Mouse (Mus musculus) stomach, postnatal 0 days (tissue): Measurements from ENCODE around the gene Gadd45gip1. TPM values are rescaled to one million over a fixed set of nuclear protein-coding genes. Genes with fewer than 3 reads are reported as not detected.

Experiments
- ATAC-seq: fragments of 200-750 bp; cut with Nextera tagmentation; 2 replicates; pipeline ENCODE4 v1.8.0; 2017; ENCODE audit not compliant: low FRiP score, low TSS enrichment
- DNase-seq: peaks from one replicate; pipeline ENCODE4 v3.0.0-alpha.2; 2016; ENCODE audit warnings: low spot score
- H3K27ac ChIP-seq: fragments of 300-500 bp; sonication (generic); replicated peaks from 2 replicates; pipeline ENCODE4 v1.5.1; 2014; ENCODE audit warnings: mild to moderate bottlenecking, control low read depth
- H3K27me3 ChIP-seq: fragments of 300-500 bp; sonication (generic); 2 replicates; pipeline ENCODE4 v1.6.1; 2014; ENCODE audit warnings: low read length; ENCODE audit not compliant: control insufficient read depth, insufficient read depth
- H3K36me3 ChIP-seq: fragments of 300-500 bp; sonication (generic); 2 replicates; pipeline ENCODE4 v1.6.1; 2014; ENCODE audit warnings: low read length, mixed read lengths; ENCODE audit not compliant: control insufficient read depth, insufficient read depth
- H3K4me1 ChIP-seq: fragments of 300-500 bp; sonication (generic); replicated peaks from 2 replicates; pipeline ENCODE4 v1.6.1; 2014; ENCODE audit warnings: antibody characterized with exemption; ENCODE audit not compliant: control insufficient read depth, insufficient read depth
- H3K4me2 ChIP-seq: fragments of 300-500 bp; sonication (generic); replicated peaks from 2 replicates; pipeline ENCODE4 v1.6.1; 2014; ENCODE audit warnings: low read depth, mild to moderate bottlenecking, control low read depth, moderate library complexity
- H3K4me3 ChIP-seq: fragments of 300-500 bp; sonication (generic); 2 replicates; pipeline ENCODE4 v1.5.1; 2014; ENCODE audit warnings: low read depth, low read length, control low read depth
- H3K9ac ChIP-seq: fragments of 300-500 bp; sonication (generic); 2 replicates; pipeline ENCODE4 v1.6.1; 2014; ENCODE audit warnings: mild to moderate bottlenecking, low read length, control low read depth, mixed read lengths
- H3K9me3 ChIP-seq: fragments of 300-500 bp; sonication (generic); 2 replicates; pipeline ENCODE4 v1.6.1; 2016; ENCODE audit warnings: low read length; ENCODE audit not compliant: control insufficient read depth
- CTCF ChIP-seq: IDR thresholded peaks from 2 replicates; pipeline ENCODE4 v1.5.1; 2016; ENCODE audit warnings: antibody characterized with exemption, low read depth, mild to moderate bottlenecking, moderate library complexity
- EP300 ChIP-seq: optimal IDR thresholded peaks from 2 replicates; pipeline ENCODE3; 2016; ENCODE audit warnings: antibody characterized with exemption
- WGBS: fragments of 180-500 bp; shearing (Covaris S2); extraction: QIAGEN DNeasy Blood & Tissue Kit; methylation state at CpG from one replicate; pipeline ENCODE4 v1.1.7; 2014; 5-methylcytosine and 5-hydroxymethylcytosine counted together
- polyA plus RNA-seq: library from polyadenylated mRNA; unstranded; fragments of >200 nt; fragmentation: Nextera tagmentation; extraction: Ambion mirVana; gene quantifications from 2 replicates; pipeline ENCODE4 v1.2.1, GENCODE M21; 2015

Gene Gadd45gip1
- polyA plus RNA-seq, 1 experiment from 2014 or later, result 38.5 TPM

GRCm38 (mm10) chr8:84810896-84811295 is 20.4 kb upstream of the Gadd45gip1 start:
- DNase-seq (peak; percentile 95), ATAC-seq (peak; percentile 84)
- H3K9me3 ChIP-seq, result no peaks in the 10 kb centered on the region
- H3K9ac ChIP-seq, result peak overlapping the region; percentile 23; the same call in 1 of the 2 replicates
- H3K4me3 ChIP-seq, result peak overlapping the region; percentile 37
- peaks cover 2% of the 10 kb centered on the region; the same call in 1 of the 2 replicates for H3K4me1 ChIP-seq
- peak; percentile 85 for TF ChIP-seq CTCF
- no peak for TF ChIP-seq EP300
- H3K27ac ChIP-seq, result no peak overlapping the region
- WGBS, result under 1% methylated on average over 31 of the region's 32 CpGs
- H3K4me2 ChIP-seq, result peak overlapping the region; percentile 62
- no peaks in the 10 kb centered on the region for H3K36me3 ChIP-seq
- no peaks in the 10 kb centered on the region for H3K27me3 ChIP-seq

GRCm38 (mm10) chr8:84811303-84811702 is 20.0 kb upstream of the Gadd45gip1 start:
- Histone ChIP-seq H3K4me1 (peaks cover 2% of the 10 kb centered on the region; the same call in 1 of the 2 replicates), H3K9ac (peak overlapping the region; percentile 23; the same call in 1 of the 2 replicates), H3K4me2 (peak overlapping the region; percentile 62), H3K4me3 (peak overlapping the region; percentile 37), H3K27me3 (no peaks in the 10 kb centered on the region), H3K36me3 (no peaks in the 10 kb centered on the region), H3K27ac (no peak overlapping the region), H3K9me3 (no peaks in the 10 kb centered on the region)
- no peak for DNase-seq
- no peak for ATAC-seq
- TF ChIP-seq CTCF (no peak), EP300 (no peak)
- WGBS, result 25% methylated on average over 10 of the region's 10 CpGs

GRCm38 (mm10) chr8:84813059-84813458 is 18.3 kb upstream of the Gadd45gip1 start:
- Histone ChIP-seq H3K27me3 (no peaks in the 10 kb centered on the region), H3K36me3 (no peaks in the 10 kb centered on the region), H3K9ac (no peak overlapping the region), H3K4me1 (peaks cover 2% of the 10 kb centered on the region; the same call in 1 of the 2 replicates), H3K4me2 (no peak overlapping the region), H3K9me3 (no peaks in the 10 kb centered on the region), H3K27ac (no peak overlapping the region), H3K4me3 (no peak overlapping the region)
- DNase-seq (peak; percentile 78), ATAC-seq (peak; percentile 32; the same call in 1 of the 2 replicates)
- TF ChIP-seq EP300, result no peak
- peak; percentile 93 for TF ChIP-seq CTCF
- WGBS, result 3% methylated on average over 5 of the region's 5 CpGs

GRCm38 (mm10) chr8:84813830-84814229 is 17.5 kb upstream of the Gadd45gip1 start:
- no peak overlapping the region for H3K9ac ChIP-seq
- H3K36me3 ChIP-seq, result no peaks in the 10 kb centered on the region
- peaks cover 2% of the 10 kb centered on the region; the same call in 1 of the 2 replicates for H3K4me1 ChIP-seq
- DNase-seq (no peak), ATAC-seq (no peak)
- H3K27ac ChIP-seq, result no peak overlapping the region
- H3K4me3 ChIP-seq, result no peak overlapping the region
- no peak for TF ChIP-seq EP300
- 85% methylated on average over 3 of the region's 3 CpGs for WGBS
- H3K4me2 ChIP-seq, result no peak overlapping the region
- H3K9me3 ChIP-seq, result no peaks in the 10 kb centered on the region
- no peaks in the 10 kb centered on the region for H3K27me3 ChIP-seq

- DNase-seq (no peak), ATAC-seq (no peak)
- 80% methylated on average over 11 of the region's 11 CpGs for WGBS
- H3K4me1 ChIP-seq, result peaks cover 2% of the 10 kb centered on the region; the same call in 1 of the 2 replicates
- H3K27me3 ChIP-seq, result no peaks in the 10 kb centered on the region
- H3K9ac ChIP-seq, result no peak overlapping the region
- no peak overlapping the region for H3K4me3 ChIP-seq
- H3K27ac ChIP-seq, result no peak overlapping the region
- TF ChIP-seq EP300 (no peak), CTCF (no peak)
- H3K4me2 ChIP-seq, result no peak overlapping the region
- H3K36me3 ChIP-seq, result no peaks in the 10 kb centered on the region
- H3K9me3 ChIP-seq, result no peaks in the 10 kb centered on the region
Observed at GRCm38 (mm10) chr8:84814240-84814554, 17.1 kb upstream of the Gadd45gip1 start.

- Histone ChIP-seq H3K27ac (no peak overlapping the region; the same call in 1 of the 2 replicates), H3K36me3 (no peaks in the 10 kb centered on the region), H3K4me1 (peaks cover 2% of the 10 kb centered on the region; the same call in 1 of the 2 replicates), H3K9me3 (no peaks in the 10 kb centered on the region), H3K4me3 (no peak overlapping the region), H3K4me2 (no peak overlapping the region), H3K9ac (peak overlapping the region; percentile 31; the same call in 1 of the 2 replicates), H3K27me3 (no peaks in the 10 kb centered on the region)
- WGBS, result 44% methylated on average over 19 of the region's 19 CpGs
- DNase-seq, result no peak
- 0 out of 2 replicates have a peak, but pooled peaks have one; percentile 15 for ATAC-seq
- TF ChIP-seq CTCF (no peak), EP300 (no peak)
Observed at GRCm38 (mm10) chr8:84814555-84815441, 16.5 kb upstream of the Gadd45gip1 start.
